Mouse (Mus musculus): ENCODE measurements at regions not wholly inside any gene's neighbourhood (a gene's known extent, or its start where the extent isn't known, plus 50 kb on each side); places are given as distances from the start of the nearest gene placed in this dataset.

- no peak for DNase-seq
- H3K36me3 ChIP-seq (ENCODE audit: control insufficient read depth, insufficient read depth, low read length), result no peaks in the 10 kb centered on the region
- 89% methylated on average over 1 of the region's 1 CpGs for WGBS
- TF ChIP-seq POLR2A (IDR thresholded peaks at IDR 0.05; ENCODE audit: low read depth, low read length), result no peak
- no peak for TF ChIP-seq CTCF (conservative IDR thresholded peaks at IDR 0.05; ENCODE audit: insufficient read depth, insufficient read length, low read depth, low read length)
- no peak overlapping the region for H3K27ac ChIP-seq (ENCODE audit: insufficient read depth, low read depth, low read length)
- H3K4me1 ChIP-seq (ENCODE audit: control insufficient read depth, insufficient read depth, low read length), result no peaks in the 10 kb centered on the region
- no peaks in the 10 kb centered on the region for H3K27me3 ChIP-seq (replicated peaks; ENCODE audit: control insufficient read depth, insufficient read depth, low read length)
- no peak overlapping the region for H3K4me3 ChIP-seq (ENCODE audit: insufficient read depth, low read depth, low read length)
These were observed 126.7 kb upstream of the Zfp648 start for GRCm38 (mm10) chr1:154074270-154074669.

GRCm38 (mm10) chr1:154076684-154077475 lies 124.1 kb upstream of the Zfp648 start:
- no peaks in the 10 kb centered on the region for H3K36me3 ChIP-seq (ENCODE audit: control insufficient read depth, insufficient read depth, low read length)
- no peak overlapping the region for H3K4me3 ChIP-seq (ENCODE audit: insufficient read depth, low read depth, low read length)
- peaks cover 2% of the 10 kb centered on the region; the same call in 1 of the 2 replicates for H3K4me1 ChIP-seq (ENCODE audit: control insufficient read depth, insufficient read depth, low read length)
- H3K27ac ChIP-seq (ENCODE audit: insufficient read depth, low read depth, low read length), result no peak overlapping the region
- DNase-seq, result peak; percentile 45
- TF ChIP-seq POLR2A (IDR thresholded peaks at IDR 0.05; ENCODE audit: low read depth, low read length), result no peak
- no peak for TF ChIP-seq CTCF (conservative IDR thresholded peaks at IDR 0.05; ENCODE audit: insufficient read depth, insufficient read length, low read depth, low read length)
- no peaks in the 10 kb centered on the region for H3K27me3 ChIP-seq (replicated peaks; ENCODE audit: control insufficient read depth, insufficient read depth, low read length)
- WGBS, result 67% methylated on average over 10 of the region's 10 CpGs

- peaks cover 2% of the 10 kb centered on the region; the same call in 1 of the 2 replicates for H3K4me1 ChIP-seq (ENCODE audit: control insufficient read depth, insufficient read depth, low read length)
- no peak overlapping the region for H3K27ac ChIP-seq (ENCODE audit: insufficient read depth, low read depth, low read length)
- 54% methylated on average over 10 of the region's 10 CpGs for WGBS
- H3K27me3 ChIP-seq (replicated peaks; ENCODE audit: control insufficient read depth, insufficient read depth, low read length), result no peaks in the 10 kb centered on the region
- H3K4me3 ChIP-seq (ENCODE audit: insufficient read depth, low read depth, low read length), result no peak overlapping the region
- H3K36me3 ChIP-seq (ENCODE audit: control insufficient read depth, insufficient read depth, low read length), result no peaks in the 10 kb centered on the region
- DNase-seq, result peak; percentile 25
- TF ChIP-seq CTCF (conservative IDR thresholded peaks at IDR 0.05; ENCODE audit: insufficient read depth, insufficient read length, low read depth, low read length) (no peak), POLR2A (IDR thresholded peaks at IDR 0.05; ENCODE audit: low read depth, low read length) (no peak)
These were observed 120.2 kb upstream of the Zfp648 start for GRCm38 (mm10) chr1:154080505-154081380.

DNA sequence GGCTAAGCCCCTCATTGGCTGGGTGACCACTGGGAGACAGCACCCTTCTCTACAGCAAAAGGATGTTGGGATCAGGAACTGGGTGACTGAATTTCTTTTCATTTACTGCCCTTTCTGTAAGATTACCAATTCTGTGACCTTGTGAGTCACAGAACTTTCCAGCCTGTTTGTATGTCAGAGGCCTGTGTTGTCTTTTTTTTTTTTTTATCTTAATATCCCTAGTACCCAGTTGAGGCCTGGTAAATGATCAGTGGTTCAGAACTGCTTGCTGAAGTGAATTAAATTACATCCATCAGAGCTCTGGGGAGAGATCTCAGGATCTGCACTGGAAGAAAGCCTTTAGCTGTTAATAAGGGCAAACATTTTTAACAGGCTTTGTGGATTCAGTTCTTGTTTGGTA lies 114.8 kb upstream of the Zfp648 start:
- no peak for DNase-seq

DNA sequence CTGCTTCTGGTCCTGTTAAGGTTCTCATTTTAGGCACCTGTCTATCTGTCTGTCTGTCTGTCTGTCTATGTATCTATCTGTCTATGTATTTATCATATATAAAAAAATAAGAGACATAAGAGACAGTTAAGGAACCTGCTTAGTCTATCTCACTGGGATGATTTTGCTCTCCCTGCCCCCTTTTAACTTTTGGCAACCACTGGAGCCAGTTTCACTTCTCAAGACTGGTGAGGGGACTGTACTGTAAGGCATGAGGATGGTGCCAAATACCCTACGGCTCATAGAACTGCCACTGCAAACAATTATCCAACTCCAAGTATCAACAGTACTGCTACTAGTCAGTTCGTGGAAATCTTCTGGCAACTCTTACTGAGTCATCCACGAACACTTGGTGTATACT lies 111.2 kb upstream of the Zfp648 start:
- Histone ChIP-seq H3K27ac (ENCODE audit: insufficient read depth, low read depth, low read length) (no peak overlapping the region), H3K4me3 (ENCODE audit: insufficient read depth, low read depth, low read length) (no peak overlapping the region), H3K27me3 (replicated peaks; ENCODE audit: control insufficient read depth, insufficient read depth, low read length) (no peaks in the 10 kb centered on the region), H3K4me1 (ENCODE audit: control insufficient read depth, insufficient read depth, low read length) (peaks cover 6% of the 10 kb centered on the region; the same call in 1 of the 2 replicates), H3K36me3 (ENCODE audit: control insufficient read depth, insufficient read depth, low read length) (no peaks in the 10 kb centered on the region)
- DNase-seq, result no peak
- WGBS, result 69% methylated on average over 3 of the region's 3 CpGs
- TF ChIP-seq CTCF (conservative IDR thresholded peaks at IDR 0.05; ENCODE audit: insufficient read depth, insufficient read length, low read depth, low read length) (no peak), POLR2A (IDR thresholded peaks at IDR 0.05; ENCODE audit: low read depth, low read length) (no peak)

More for the DNA sequence above, 114.8 kb upstream of the Zfp648 start:
- Histone ChIP-seq H3K27me3 (replicated peaks; ENCODE audit: control insufficient read depth, insufficient read depth, low read length) (no peaks in the 10 kb centered on the region), H3K4me1 (ENCODE audit: control insufficient read depth, insufficient read depth, low read length) (peaks cover 6% of the 10 kb centered on the region; the same call in 1 of the 2 replicates), H3K4me3 (ENCODE audit: insufficient read depth, low read depth, low read length) (no peak overlapping the region), H3K27ac (ENCODE audit: insufficient read depth, low read depth, low read length) (no peak overlapping the region), H3K36me3 (ENCODE audit: control insufficient read depth, insufficient read depth, low read length) (no peaks in the 10 kb centered on the region)
- TF ChIP-seq POLR2A (IDR thresholded peaks at IDR 0.05; ENCODE audit: low read depth, low read length) (no peak), CTCF (conservative IDR thresholded peaks at IDR 0.05; ENCODE audit: insufficient read depth, insufficient read length, low read depth, low read length) (no peak)

DNA sequence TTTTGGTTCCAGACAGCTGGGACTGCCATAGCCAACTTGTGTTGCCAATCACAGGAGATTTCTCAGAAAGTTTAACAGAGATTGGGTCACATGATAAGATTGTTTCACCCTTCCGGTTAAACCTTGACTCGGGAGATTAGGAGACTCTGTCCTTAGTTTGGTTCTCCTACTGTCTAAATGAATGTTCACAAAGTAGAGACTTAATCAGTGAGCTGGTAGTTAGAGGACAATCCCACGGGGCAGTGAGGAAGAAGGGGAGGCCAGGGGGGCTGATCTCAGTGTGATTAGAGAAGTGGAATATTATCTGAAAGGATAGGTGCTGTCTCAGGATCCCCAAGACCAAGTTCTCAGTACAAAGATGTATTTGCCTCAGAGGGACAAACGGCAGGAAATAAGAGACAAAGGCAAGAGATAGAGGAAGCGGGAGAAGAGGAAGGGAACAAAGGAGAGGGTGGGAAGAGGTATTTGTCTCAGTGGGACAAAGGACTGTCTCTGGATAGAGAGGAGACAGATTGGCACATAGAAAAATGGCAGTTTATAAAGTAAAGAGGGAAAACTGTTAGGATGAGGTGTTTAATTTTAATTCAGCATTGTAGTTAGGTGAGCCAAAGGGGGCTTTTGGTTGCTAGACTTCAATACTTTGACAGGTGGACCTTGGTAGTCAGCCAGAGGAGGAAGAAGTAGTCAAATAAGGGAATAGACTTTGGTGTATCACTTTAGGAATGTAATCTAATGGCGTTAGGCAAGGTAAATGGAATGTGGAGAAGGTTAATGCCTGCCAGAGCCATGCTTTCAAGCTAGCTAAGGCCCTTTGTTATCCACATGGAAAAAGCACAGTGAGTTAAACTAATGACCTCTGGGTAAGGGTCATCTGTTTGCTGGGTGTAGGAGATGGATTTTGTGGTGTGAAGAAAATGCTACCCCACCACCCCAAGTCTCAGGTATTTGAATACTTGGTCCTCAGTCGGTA lies 110.2 kb upstream of the Zfp648 start:
- Histone ChIP-seq H3K4me3 (ENCODE audit: insufficient read depth, low read depth, low read length) (no peak overlapping the region), H3K27ac (ENCODE audit: insufficient read depth, low read depth, low read length) (no peak overlapping the region), H3K36me3 (ENCODE audit: control insufficient read depth, insufficient read depth, low read length) (no peaks in the 10 kb centered on the region), H3K27me3 (replicated peaks; ENCODE audit: control insufficient read depth, insufficient read depth, low read length) (no peaks in the 10 kb centered on the region), H3K4me1 (ENCODE audit: control insufficient read depth, insufficient read depth, low read length) (peaks cover 6% of the 10 kb centered on the region; the same call in 1 of the 2 replicates)
- 46% methylated on average over 7 of the region's 7 CpGs for WGBS
- peak; percentile 53 for DNase-seq
- TF ChIP-seq CTCF (conservative IDR thresholded peaks at IDR 0.05; ENCODE audit: insufficient read depth, insufficient read length, low read depth, low read length) (no peak), POLR2A (IDR thresholded peaks at IDR 0.05; ENCODE audit: low read depth, low read length) (no peak)
